Mouse (Mus musculus): ENCODE measurements around the gene Fam193a.

DNA sequence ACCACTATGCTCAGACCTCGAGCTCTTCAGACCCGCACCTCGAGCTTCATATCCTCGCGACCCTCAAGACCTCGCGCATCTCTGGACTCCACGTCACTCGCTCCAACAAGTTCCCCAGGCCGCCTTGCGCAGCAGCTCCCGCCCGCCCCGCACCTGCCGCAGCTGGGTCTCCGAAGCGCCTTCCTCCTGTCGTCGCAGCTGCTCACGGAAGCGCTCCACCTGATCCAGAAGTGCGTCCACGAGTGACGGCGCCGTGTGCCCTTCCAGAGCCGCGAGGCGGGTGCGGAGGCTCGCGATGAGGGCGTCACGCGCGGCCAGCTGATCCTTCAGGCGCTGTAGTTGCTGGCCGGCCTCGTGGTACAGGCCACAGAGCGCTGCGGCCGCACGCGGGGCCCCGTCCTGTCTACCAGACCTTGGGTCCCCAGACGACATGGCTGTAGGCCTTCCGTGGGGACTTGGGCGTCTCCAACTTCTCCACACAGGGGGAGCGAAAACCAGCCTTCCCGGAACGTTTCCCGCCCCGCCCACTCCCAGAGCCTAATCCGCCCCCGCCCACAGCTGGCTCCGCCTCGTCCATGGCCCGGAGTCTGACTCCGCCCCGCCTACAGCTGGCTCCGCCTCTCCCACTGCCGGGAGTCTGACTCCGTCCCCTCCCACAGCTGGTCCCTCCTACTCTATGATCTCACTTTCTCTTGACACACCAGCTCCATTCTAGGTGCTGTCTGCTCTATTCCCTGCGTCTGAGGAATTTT is 143.9 kb downstream of the Fam193a start, which contains the start of gene Tnip2:
- no peak for TF ChIP-seq GATA1 (IDR thresholded peaks at IDR 0.05; ENCODE audit: low read length)
- TF ChIP-seq TAL1 (IDR thresholded peaks at IDR 0.05; ENCODE audit: low read length), result no peak

All from erythroblast, embryonic 14.5 days (primary cell).